Mouse (Mus musculus): ENCODE measurements around the gene Scaf4.

Scaf4 gene

DNA sequence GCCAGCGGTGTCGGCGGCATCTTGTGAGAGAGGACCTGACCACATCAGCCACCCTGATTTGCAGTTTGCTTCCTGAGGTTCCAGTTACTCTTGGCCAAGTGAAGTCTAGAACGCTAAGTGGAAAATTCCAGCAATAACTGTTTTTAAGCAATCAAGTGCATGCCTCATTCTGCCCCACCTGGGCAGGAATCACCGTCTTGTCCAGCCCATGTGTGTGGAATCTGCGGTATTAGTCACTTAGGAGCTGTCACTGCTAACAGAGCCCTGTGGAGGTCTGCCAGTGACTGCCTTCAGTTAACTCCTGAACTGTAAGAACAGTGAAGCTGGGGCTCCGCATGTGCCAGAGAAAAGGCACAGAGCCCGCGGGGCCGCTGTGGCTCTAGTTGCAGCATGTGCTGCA is 73.6 kb downstream of the Scaf4 start:
- in situ Hi-C loops (cut with MboI; ENCODE audit: low sequenced_read_pairs): no loop called here

- in situ Hi-C loops (cut with MboI; ENCODE audit: low sequenced_read_pairs): no loop called here
Measured at GRCm38 (mm10) chr16:90208996-90209395, 75.3 kb downstream of the Scaf4 start.

DNA sequence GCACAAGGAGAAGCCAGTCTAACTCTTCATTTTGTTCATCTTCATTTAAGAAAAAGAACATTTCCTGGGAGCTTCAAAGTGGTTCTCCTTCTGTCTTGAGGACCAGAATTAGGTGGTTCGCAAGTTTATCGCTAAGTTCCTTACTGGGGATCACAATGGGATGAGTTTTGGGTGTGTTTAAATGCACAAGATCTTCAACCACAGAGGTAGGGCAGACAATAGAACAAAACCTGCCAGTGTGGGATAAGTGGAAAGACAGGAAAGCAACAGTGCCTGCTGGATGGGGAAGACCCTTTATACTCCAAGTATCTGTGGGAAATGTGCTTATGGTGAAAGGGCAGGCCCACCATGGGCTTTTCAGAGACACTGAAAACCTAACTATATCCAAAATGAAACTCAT is 79.4 kb downstream of the Scaf4 start:
- in situ Hi-C loops (cut with MboI; ENCODE audit: low sequenced_read_pairs): no loop called here

- in situ Hi-C loops (cut with MboI; ENCODE audit: low sequenced_read_pairs): no loop called here
Measured at GRCm38 (mm10) chr16:90203226-90203962, 80.9 kb downstream of the Scaf4 start.

- in situ Hi-C loops (cut with MboI; ENCODE audit: low sequenced_read_pairs): no loop called here
Measured at GRCm38 (mm10) chr16:90202140-90202539, 82.2 kb downstream of the Scaf4 start.

DNA sequence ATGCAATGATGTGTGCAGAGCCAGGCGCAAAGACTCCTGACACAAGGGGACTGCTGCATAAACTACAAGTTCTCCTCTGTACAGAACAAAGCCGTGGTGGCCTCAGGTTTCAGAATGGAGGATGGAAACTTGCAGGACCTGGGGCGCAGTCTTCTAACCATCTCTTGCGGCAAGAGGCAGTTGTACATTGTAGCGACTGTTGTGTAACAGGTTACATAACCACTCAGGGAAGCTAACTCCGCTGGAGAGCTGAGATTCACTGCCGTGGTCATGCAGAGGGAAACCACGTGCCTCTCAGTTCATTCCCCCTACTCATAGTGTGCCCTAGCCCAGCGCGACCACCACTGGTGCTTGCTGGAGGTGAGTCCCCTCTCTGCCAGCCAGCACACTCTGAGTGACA is 85.1 kb downstream of the Scaf4 start:
- in situ Hi-C loops (cut with MboI; ENCODE audit: low sequenced_read_pairs): no loop called here

DNA sequence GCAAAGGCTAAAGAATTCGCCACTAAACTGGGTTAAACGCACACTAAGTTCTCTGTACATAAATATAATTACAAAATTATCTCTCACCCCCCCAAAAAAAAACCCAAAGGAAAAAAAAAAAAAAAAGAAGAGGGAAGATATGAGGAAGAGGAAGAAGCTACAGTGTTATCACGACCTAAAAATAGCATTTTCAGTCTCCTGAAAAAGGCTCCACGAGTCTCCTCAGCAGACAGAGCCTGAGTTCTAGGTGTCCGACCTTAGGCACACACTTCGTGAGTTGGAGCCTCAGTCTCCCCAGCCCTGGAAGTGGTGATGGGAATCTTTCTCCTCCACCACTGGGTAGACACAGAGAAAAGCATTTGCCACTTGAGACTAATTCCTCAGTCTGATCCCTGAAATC is 85.7 kb downstream of the Scaf4 start:
- in situ Hi-C loops (cut with MboI; ENCODE audit: low sequenced_read_pairs): no loop called here

GRCm38 (mm10) chr16:90197337-90197973 is 86.8 kb downstream of the Scaf4 start:
- in situ Hi-C loops (cut with MboI; ENCODE audit: low sequenced_read_pairs): no loop called here

- in situ Hi-C loops (cut with MboI; ENCODE audit: low sequenced_read_pairs): no loop called here
Measured at GRCm38 (mm10) chr16:90196688-90197240, 87.5 kb downstream of the Scaf4 start.

DNA sequence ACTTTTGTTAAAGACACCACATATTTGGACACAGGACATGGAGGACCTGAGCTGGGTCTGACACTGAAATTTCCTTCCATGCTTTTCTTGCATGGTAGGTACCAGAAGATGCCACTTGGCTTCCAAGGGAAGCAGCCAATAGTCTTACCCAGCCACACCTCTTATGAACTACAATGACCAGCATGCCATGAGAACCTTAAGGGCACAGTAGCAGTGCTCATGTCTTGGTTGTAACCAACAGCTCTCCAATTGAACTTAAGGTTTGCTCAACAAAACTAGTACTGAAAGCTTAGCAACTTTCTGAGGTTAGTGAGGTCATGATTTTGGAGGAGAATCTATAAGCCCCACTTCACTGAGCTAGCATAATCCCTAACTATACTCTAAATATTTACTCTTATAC is 90.6 kb downstream of the Scaf4 start:
- in situ Hi-C loops (cut with MboI; ENCODE audit: low sequenced_read_pairs): no loop called here

GRCm38 (mm10) chr16:90191289-90191688 is 93.0 kb downstream of the Scaf4 start:
- in situ Hi-C loops (cut with MboI; ENCODE audit: low sequenced_read_pairs): no loop called here

DNA sequence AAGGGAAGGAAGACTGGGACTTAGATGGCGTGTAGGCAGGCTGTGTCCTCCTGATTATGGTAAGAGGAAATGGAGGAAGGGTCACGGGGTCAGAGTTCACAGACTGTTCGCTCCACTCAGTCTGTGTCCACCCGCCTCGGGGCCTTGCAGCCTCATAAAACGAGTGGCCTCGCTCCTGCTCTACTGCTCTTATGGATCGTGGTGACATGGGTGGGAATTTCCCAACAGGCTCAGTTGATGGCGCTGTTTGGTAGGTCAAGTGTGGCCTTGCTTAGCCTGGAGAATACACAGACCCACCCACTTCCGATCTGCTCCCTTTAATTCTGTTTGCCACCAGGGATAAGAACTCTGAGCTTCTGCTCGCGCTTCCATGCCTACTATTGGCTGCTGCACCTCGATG is 96.8 kb downstream of the Scaf4 start:
- in situ Hi-C loops (cut with MboI; ENCODE audit: low sequenced_read_pairs): no loop called here

DNA sequence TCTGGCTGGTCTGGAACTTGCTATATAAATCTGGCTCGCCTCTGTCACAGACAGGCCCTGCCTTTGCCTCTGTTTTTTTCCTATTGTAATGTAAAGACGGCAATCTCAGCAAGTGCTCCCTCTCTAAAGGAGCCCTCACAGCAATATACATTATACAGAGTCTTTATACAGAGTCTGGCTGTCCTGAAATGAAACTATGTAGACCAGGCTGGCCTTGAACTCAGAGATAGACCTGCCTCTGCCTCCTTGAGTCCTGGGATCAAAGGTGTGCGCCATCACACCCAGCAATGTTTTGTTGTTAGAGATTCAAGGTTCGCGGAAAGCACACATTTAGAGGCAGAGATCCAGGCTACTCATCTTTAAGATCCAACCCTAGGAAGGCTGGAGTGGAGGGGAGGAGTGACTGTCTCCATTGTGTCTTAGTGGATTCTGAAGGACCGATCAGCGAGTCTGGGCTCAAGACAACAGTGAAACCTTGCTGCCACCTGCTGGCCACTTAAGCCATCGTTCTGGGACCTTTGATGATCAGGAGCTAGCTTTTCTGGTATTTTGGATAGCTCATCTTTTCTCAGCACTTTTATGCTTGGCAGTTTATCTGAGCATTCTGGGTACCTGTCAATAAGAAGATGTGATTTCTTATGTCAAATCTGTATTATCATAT is 98.2 kb downstream of the Scaf4 start:
- in situ Hi-C loops (cut with MboI; ENCODE audit: low sequenced_read_pairs): no loop called here

- in situ Hi-C loops (cut with MboI; ENCODE audit: low sequenced_read_pairs): no loop called here
Measured at GRCm38 (mm10) chr16:90184135-90184534, 100.2 kb downstream of the Scaf4 start.

DNA sequence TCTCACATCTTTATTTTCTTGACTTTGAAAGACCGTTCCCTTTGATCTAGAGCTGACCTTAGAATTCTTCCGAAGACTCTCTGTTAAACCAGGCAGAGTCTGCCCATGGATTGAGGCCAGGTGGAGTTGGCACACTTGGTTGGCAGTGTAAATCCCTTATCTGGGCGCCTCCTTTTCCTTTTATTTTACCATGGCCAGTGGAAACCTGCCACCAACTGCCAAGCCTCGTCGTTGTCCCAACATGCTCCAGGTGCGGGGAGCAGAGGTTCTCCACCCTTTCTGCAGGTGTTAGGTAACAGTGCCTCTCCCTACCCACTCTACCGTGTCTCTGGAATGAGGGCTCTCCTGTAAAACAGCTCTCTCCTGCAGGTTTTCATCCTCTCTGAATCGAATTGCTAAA is 102.6 kb downstream of the Scaf4 start:
- in situ Hi-C loops (cut with MboI; ENCODE audit: low sequenced_read_pairs): no loop called here

DNA sequence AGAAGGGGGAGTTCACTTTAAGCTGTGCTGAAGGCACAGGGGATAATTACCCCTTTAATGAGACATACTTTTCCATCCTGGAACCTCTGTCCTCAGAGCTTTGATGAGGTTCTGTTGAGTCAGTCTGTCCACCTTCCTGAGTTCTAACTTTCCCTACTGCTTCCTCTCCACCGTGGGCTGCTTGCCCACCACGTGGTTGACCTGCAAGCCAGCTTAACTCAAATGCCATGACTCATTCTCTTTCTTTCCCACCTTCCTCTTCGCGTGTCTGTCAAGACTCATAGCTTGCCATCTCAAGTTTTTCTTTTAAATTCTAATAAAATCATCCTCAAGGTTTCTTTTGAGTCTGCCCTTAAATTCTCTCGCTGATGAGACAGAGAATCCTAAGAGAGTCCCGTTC is 103.3 kb downstream of the Scaf4 start:
- in situ Hi-C loops (cut with MboI; ENCODE audit: low sequenced_read_pairs): no loop called here

DNA sequence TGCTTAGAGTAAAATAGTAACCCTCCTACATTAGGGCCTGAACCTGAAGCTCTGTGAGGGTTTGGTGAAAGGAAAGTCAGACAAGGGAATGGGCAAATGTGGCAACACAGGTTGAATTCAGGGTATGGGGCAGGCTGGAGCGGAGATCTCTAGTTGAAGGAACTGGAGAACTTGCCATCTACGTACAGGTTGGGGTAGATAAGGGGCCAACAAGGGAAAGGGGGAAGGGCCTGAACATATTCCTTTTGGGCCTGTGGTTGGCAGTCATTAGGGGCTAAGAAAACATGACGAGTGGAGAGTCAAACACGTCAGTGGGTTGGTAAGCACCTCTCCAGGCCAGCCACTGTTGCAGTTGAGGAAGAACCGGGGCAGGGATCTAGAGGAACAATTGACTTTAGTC is 104.4 kb downstream of the Scaf4 start:
- in situ Hi-C loops (cut with MboI; ENCODE audit: low sequenced_read_pairs): no loop called here

DNA sequence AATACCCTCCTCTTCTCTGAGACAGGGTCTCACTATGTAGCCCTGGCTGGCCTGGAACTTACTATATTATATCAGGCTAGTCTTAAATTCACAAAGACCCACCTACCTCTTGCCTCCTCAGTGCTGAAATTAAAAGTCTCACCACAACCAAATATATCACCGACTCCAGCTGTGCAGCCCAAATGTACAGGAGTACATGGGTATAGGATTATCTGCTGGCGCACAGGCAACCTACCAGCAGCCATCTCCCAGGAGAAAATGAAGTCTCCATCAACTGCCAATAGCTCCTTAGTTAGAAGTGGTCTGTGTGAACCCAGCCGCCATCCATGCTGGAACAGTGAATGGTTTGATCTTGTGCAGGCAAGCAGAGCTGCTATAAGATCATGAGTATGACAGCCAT is 105.9 kb downstream of the Scaf4 start:
- in situ Hi-C loops (cut with MboI; ENCODE audit: low sequenced_read_pairs): no loop called here

DNA sequence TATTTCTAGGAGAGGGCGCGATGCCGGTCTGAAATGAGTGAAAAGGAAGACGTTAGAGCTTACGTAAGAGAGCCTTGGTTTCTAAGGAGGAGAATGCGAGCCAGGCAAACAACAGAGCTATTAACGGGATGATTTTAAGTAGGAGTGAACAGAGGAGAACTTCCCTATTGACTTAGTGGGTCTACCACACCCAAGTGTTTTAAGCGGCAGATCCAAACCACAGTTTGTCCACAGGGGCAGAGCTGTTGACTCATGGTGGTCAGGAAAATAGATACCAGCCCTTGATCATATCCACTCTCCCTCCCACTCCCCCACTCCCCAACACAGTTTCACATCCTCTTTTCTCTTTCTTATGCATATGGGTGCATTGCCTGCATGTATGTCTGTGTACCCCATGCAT is 106.9 kb downstream of the Scaf4 start:
- in situ Hi-C loops (cut with MboI; ENCODE audit: low sequenced_read_pairs): no loop called here

DNA sequence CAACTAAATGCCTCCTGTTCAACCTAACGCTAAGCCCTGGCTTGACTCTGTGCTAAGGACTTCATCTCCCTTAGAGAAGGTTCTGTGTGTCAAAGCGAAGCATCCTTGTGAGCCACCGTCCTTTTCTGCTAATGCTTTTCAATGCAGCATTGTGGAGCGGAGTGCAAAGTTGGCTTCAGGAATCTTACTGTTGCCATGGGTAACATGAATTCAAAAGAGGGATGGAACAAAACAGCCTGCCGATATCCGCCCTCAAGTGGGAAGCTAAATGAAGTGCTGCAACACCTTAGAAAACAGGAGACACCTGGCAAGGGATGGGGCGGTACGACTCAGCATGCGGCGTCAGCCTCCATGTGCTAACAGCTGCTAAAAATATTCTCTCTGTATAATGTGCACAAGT is 107.8 kb downstream of the Scaf4 start:
- in situ Hi-C loops (cut with MboI; ENCODE audit: low sequenced_read_pairs): no loop called here
